25 mouse cellular contexts compared by ENCODE assay signal in the genomic region with DNA sequence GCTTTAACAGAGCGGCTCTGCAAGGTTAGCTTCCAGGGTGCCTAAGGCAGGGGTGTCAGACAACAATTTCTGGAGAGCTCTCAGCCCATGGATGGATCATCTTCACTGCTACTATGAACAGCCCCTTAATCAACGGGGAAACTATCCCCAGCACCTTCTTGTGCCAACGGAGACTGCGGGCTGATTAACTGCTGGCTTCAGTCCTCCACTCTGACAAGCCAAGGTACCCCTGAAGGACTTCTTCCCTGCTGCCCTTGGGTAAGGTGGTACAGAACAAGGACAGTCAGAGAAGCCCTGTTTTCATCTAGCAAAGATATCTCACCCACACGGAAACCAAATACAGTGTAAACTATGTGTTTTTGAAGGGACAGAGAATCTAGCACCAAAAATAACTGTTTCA.
DNase-seq lines count a peak whose midpoint lies in the region; TF ChIP-seq lines count a peak whose summit lies in the region.
"Had no signal": no experiment of that assay in that cellular context is flagged by ENCODE, and none has a peak within 500 bp of the region (broad histone marks: within the 10 kb centered on the region; RNA-seq: fewer than 3 reads in every experiment).

No protein-coding gene starts in this region.

- H3K27ac ChIP-seq in gastrocnemius, adult 2 months = peak overlapping the region; percentile 69
- H3K27ac ChIP-seq in left cerebral cortex, adult 2 months = peak overlapping the region; percentile 24; the same call in 1 of the 2 replicates
- H3K27ac ChIP-seq: heart, adult 2 months; hindbrain, embryonic 10.5 days; hindbrain, postnatal 0 days; intestine, embryonic 15.5 days; liver, embryonic 14.5 days had no signal

- TF ChIP-seq CTCF in gastrocnemius, adult 2 months (IDR thresholded peaks at IDR 0.05) = no peak
- TF ChIP-seq CTCF in left cerebral cortex, adult 2 months (IDR thresholded peaks at IDR 0.05) = no peak

- no peak overlapping the region for H3K4me3 ChIP-seq in gastrocnemius, adult 2 months
- H3K4me3 ChIP-seq in left cerebral cortex, adult 2 months = no peak overlapping the region
- H3K4me3 ChIP-seq: erythroblast, embryonic 14.5 days; heart, adult 2 months; hindbrain, embryonic 10.5 days; intestine, embryonic 15.5 days; neural tube, embryonic 15.5 days had no signal

- intact Hi-C loops in gastrocnemius, adult 2 months (cut with DNase I) = loop anchor here (5.0 kb wide), 1 partner anchor 43 kb away; no protein-coding TSS in a partner anchor
- intact Hi-C loops in gastrocnemius, postnatal 36 days (cut with DNase I) = no loop called here
- intact Hi-C loops in left cerebral cortex, adult 2 months (cut with DNase I) = no loop called here
- intact Hi-C loops in left cerebral cortex, postnatal 25 days (cut with DNase I) = no loop called here

- no peak for DNase-seq in gastrocnemius, adult 2 months
- DNase-seq in gastrocnemius, postnatal 36 days = no peak
- no peak for DNase-seq in left cerebral cortex, adult 2 months (ENCODE audit: extremely low spot score in 1 of 2, low spot score in 2 of 2)
- DNase-seq in left cerebral cortex, postnatal 25 days (ENCODE audit: low spot score in 2 of 2) = no peak
- DNase-seq in adrenal gland, postnatal 10 days = peak; percentile 49
- DNase-seq in adrenal gland, postnatal 36 days = peak; percentile 45 to 48
- DNase-seq: B cell, adult 2 months; cerebellum, adult 11-12 months; cerebellum, postnatal 10 days; gastrocnemius, postnatal 14 days; heart, adult 2 months; heart, postnatal 14 days; kidney, adult 2 months; kidney, postnatal 36 days; layer of hippocampus, postnatal 36 days; liver; lung, postnatal 14 days; right cerebral cortex, postnatal 14 days; thymus, postnatal 4 days had no signal

Comparison
In these comparisons a context has a peak if more than half of its experiments do, and no peak if none do; other contexts are left out.
1. DNase-seq: peak in adrenal gland, postnatal 10 days (single experiment) and adrenal gland, postnatal 36 days (2 of 2); none in gastrocnemius, adult 2 months (single experiment), gastrocnemius, postnatal 36 days (0 of 2), left cerebral cortex, adult 2 months (0 of 2) and left cerebral cortex, postnatal 25 days (0 of 2).